Mouse (Mus musculus): ENCODE results near the gene Rnf187.

GRCm38 (mm10) chr11:58964216-58964615 is 25.5 kb upstream of the Rnf187 start:
- TF ChIP-seq CTCF (IDR thresholded peaks at IDR 0.05; ENCODE audit: borderline replicate concordance, insufficient read depth, low read depth, low read length) (no peak), POLR2A (IDR thresholded peaks at IDR 0.05; ENCODE audit: borderline replicate concordance, insufficient read depth, low read length) (no peak)
